Mouse (Mus musculus): ENCODE data around the gene Phlpp2.

Gene Phlpp2

GRCm38 (mm10) chr8:109902379-109902778, 34.0 kb downstream of the Phlpp2 start:
- no peak for DNase-seq (ENCODE audit: low spot score)

GRCm38 (mm10) chr8:109903909-109904469, 35.6 kb downstream of the Phlpp2 start:
- no peak for DNase-seq (ENCODE audit: low spot score)

GRCm38 (mm10) chr8:109904928-109905668, 36.8 kb downstream of the Phlpp2 start:
- no peak for DNase-seq (ENCODE audit: low spot score)

- DNase-seq (ENCODE audit: low spot score), result no peak
Measured at GRCm38 (mm10) chr8:109906907-109907306, 38.6 kb downstream of the Phlpp2 start.

DNA sequence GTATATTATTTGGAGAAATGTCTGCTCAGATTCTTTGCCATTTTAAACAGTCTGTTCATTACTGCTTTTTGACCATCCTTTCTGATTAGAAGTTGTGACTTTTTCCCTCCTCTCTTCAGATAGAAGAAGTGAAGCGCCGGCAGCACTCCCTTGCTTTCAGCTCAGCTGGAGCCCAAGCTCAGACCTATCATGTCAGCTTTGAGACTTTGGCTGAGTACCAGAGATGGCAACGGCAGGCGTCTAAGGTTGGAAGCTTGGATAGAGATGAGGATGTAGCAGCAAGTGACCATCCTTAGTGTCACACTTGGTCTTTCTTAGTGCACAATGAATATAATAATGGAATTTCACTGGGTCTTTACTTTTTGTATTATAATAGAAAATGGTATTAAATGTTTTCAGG, 39.0 kb downstream of the Phlpp2 start:
- DNase-seq (ENCODE audit: low spot score), result no peak

DNA sequence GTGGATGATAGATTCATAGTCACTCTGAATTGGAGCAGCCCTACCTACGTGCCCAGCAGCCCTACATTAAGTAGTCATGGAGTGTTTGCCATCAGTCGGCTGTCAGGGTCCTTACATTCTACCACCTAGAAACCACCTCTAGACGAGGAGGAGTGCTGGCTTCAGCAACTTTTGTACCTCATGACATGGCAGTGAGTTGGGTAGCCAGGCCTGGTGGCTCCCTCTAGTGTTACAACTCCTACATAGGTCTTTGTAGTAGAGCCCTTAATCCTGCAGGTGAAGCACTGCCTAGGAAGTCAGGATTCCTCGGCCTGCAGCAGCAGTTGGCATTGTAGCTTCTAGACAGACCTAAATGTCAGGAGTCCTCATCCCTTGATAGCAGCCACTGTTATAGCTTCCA, 48.9 kb downstream of the Phlpp2 start:
- peak; percentile 50 for DNase-seq (ENCODE audit: low spot score)

- peak; percentile 15 for DNase-seq (ENCODE audit: low spot score)
Measured at GRCm38 (mm10) chr8:109920406-109921390, 52.4 kb downstream of the Phlpp2 start.

DNA sequence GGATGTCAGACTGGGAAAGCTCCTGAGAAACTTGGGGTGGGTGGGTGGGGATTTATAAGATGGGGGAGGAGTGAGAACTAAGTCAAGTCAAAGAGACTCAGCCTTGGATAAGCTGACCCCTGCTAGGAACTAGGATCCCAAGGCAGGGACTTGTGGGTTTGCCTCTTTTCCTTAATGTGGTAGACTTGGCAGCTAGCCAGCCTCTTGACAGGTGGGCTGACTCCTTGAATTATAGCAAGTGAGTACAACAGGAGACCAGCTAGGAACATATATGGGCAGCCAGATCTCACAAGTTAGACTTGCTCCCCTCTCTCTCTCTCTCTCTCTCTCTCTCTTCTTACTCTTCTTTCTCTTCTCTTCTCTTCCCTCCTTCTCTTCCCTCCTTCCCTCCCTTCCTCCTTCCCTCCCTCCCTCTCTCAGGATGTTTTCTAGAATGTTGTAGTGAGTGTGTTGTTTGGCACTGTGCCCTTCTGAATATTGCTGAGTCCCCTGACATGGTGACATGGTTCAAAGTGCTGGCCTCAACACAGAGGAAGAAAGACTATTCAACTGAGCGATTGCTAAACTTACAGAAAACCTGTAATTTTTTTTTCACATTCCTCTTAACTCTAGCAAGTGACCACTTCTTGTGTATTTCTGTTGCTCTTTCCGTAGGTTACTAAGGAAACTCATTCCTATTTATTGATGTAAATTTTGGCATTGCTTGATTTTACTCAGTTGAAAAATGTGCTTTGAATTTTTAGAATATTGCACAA, 73.4 kb downstream of the Phlpp2 start:
- no peak for DNase-seq (ENCODE audit: low spot score)

GRCm38 (mm10) chr8:109945153-109945632, 76.9 kb downstream of the Phlpp2 start:
- no peak for DNase-seq (ENCODE audit: low spot score)

DNA sequence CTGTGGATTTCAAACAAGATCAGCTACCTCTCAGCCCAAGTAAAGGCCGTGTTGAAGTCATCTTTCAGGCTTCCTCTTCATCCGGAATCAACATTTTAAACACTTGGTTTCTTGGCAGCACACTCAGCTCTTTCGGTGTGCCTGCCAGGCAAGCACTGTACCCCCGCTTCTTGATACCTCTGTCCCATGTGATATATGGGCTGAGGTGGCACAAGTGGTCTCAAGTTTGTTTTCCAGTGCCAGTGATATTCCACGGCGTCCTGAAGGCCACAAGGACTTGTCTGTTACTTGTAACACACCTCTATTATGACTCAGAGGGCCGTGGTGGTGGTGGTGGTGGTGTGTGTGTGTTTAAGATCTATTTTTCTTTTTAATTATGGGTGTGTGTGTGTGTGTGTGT, 77.4 kb downstream of the Phlpp2 start:
- no peak for DNase-seq (ENCODE audit: low spot score)

DNA sequence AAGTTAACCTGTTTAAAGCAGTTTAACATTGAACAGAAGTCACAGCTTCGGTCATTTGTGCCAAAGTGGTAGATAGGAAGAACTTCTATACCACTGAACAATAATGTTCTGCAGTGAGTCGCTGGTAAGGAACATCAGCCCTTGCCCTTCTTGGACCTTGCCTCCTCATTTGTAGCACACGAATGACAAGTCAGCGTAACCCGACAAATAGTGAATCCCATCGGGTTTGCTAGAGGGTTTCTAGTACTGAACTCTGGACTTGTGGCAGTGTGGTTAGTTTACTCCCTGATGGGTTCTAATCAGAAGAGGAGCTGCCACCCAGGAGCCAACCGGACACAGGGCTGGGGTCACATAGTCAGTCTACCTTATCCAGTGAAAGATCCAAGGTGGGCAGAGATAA, 77.9 kb downstream of the Phlpp2 start:
- no peak for DNase-seq (ENCODE audit: low spot score)

DNA sequence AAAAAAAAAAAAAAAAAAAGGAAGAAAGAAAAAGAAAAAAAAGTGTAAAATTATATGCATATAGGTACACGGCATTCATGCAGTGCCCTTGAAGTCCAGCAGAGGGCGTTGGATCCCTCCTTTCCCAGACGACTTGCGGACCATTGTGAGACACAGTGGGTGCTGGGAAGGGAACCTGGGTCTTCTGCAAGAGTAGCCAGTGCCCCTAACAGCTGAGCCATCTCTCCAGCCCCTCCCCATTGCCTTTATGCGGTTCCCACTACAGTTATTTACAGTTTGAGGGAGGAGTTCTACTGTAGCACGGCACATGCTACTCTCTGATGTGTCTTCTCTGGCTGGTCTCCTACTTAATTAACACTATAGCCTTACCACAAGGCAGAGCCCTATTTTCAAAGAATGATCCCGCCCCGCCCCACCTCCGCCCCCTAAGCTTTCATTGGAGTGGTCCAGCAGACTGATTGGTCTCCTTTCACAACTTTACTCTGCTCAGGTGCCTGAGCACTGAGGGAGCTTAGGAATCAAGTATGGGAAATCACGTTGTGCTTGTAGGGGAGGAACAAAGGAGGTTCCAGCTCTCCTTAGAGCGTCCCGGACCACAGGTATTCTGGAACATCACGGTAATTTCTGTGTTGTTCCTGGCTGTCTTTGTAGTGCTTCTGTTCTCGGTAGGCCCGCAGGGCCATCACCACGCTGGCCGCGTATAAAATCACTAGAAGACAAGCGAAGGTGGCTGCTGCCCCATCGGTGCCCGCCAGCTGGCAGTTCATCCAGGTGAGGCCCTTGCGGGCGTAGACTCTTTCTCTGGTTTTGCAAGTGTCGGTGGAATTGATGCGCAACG, 79.3 kb downstream of the Phlpp2 start:
- peak; percentile 45 for DNase-seq (ENCODE audit: low spot score)

- DNase-seq (ENCODE audit: low spot score), result no peak
Measured at GRCm38 (mm10) chr8:109948285-109948564, 79.9 kb downstream of the Phlpp2 start.

DNA sequence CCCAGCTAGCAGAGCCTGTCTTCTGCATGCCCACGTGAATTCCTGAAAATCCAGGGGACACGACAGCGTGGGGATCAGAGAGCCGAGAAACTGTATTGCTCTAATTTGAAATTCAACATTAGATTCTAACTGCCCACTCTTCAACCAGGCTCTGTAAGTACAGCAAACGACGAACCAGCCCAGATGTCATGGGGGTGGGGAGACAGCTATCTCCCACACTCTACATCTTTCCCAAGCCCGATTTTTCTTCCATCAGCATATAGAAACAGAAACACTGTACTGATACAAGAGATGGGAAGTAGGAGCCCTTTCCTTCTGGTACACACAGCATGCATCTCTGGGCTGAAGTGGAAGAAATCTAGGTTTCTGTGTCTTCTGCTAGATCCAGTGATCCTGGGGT, 83.8 kb downstream of the Phlpp2 start:
- no peak for DNase-seq (ENCODE audit: low spot score)

GRCm38 (mm10) chr8:109954486-109954948, 86.2 kb downstream of the Phlpp2 start:
- no peak for DNase-seq (ENCODE audit: low spot score)

DNA sequence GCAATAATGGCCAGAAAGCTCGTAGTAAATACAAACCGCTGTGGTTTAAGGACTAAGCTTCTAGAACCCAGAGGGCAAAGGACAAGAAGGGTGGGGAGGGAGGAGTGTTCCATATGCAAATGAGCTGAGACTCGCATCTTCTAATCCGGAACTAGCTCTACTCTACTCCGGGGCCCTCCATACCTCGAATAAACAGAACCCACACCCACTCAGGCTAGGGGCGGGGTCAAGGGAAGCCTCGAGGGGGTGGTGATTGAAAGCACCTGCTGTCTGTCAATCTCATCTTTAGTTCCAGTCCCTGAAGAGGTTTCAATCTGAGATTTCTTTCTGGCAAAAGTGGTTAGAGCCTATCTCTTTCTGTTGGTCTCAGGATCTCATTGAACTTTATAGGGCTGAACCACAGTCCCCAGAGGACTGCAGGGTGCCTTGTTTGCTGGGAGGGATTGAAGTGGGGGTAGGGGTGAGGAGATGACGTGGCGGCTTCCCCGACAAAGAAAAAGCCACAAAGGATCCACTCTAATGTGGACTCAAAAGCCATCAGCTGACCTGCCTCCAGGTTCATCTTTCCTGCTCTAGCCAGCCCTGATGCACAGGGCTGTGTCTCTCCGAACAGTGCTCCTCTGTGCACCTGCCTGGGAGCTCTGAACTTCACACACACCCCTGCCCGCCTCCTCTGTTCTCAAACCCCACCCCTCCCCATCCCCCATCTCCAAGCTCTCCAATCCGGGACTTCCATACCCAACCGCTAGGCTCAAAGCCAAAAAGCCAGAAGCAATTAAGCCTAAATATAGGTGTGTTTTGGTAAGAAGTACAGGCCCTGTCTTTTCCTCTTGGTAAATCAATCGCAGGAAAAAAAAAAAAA, 89.1 kb downstream of the Phlpp2 start:
- DNase-seq (ENCODE audit: low spot score), result no peak

DNA sequence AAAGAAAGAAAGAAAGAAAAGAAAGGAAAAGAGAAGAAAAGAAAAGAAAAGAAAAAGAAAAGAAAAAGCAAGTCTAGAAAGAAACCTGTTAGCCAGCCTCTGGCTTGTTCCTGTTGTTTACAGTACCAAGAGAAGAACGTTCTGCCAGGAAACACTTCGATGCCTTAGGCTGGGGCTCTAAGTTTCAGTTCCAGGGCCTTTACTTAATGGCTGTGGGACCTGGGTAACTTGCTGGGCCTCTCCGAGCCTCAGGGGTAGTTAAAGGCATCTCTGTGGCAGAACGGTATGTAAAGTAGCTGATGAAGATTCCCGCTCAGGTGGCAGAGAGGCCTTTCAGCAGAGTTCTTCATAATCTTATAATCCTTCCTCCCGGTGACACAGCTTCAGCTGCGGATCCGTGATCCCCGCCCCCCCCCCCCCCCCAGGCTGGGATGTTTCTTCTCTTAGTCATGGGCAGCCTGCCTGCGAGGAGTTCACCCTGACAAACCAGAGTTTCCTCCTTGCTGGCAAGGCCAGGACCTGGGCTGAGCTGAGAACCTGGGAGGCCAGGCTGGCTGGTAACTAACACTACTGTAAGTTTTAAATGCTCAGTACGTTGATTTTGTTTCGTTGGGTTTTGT, 89.8 kb downstream of the Phlpp2 start:
- DNase-seq (ENCODE audit: low spot score), result peak; percentile 78

DNA sequence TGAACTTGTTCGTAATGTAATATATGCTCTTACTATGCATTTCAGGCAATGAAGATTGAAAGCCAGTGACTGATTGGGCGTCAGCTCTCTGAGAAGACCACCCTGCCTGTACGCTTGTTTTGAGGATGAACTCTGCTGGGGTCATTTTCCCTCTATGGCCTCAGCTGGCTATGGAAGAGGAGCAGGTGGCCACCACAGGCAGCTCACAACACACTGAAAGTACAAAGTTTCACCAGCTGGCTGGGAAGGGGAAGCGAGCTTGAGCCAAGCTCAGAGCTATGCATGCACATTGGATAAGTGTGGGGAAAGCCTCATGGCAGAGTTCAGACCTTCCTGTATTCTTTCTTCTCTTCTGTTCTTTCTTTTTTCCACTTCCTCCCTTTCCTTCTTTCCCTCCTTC, 90.8 kb downstream of the Phlpp2 start:
- DNase-seq (ENCODE audit: low spot score), result no peak

DNA sequence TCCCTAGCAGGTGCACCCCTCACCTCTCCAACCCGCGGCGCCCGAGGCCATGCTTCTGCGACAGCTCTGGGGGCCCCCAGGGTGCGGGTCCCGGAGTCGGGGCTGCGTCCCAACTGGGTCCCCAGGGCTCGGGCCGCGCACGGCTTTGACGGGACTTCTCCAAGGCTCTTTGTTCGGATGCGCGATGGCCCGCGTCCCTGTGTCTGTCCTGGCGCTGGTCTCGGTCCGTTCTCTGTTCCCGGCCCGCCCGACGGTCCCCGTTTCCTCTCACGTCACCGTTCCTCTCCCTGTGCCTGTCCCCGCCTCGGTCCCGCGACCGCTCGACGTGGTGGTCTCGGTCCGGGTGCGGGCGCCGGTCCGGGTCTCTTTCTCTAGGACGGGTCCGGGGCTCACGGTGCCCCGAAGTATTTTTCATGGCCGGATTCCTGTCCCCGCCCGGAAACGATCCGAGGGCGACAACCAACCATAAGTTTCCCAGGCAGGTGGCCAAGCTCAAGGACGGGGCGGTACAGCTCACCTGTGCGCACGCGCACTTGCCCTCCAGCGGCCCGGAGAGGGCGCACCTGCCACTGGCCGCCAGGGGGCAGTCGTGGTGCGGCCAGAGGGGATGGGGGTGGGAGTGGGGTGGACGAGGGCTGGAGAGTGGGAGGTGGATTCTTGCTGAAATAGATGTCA, 93.5 kb downstream of the Phlpp2 start, which contains the start of gene Marveld3:
TSS of gene Marveld3 (minus strand) at position 511 of the 675 bp plus-strand sequence.
- peak; percentile 83 for DNase-seq (ENCODE audit: low spot score)
